ENCODE assay signal across 12 mouse cellular contexts in genomic region chr12:16662955-16663585, GRCm38 (mm10). TPM values are rescaled to one million over a fixed set of nuclear protein-coding genes. Genes with fewer than 3 reads are reported as not detected.
A peak's percentile ranks its signal among the peaks of the same experiment; 100 is the strongest.
DNase-seq lines count a peak whose midpoint lies in the region.
"Had no signal": no experiment of that assay in that cellular context is flagged by ENCODE, and none has a peak within 500 bp of the region (broad histone marks: within the 10 kb centered on the region; RNA-seq: fewer than 3 reads in every experiment).

No protein-coding gene starts in this region.

- peak; percentile 28 to 57 for DNase-seq in frontal cortex, adult 2 months (ENCODE audit: extremely low spot score in 1 of 2, low spot score in 1 of 2)
- DNase-seq in frontal cortex, postnatal 14 days (ENCODE audit: low spot score in 2 of 2), result no peak
- peak; percentile 24 for DNase-seq in lung, postnatal 10 days
- DNase-seq in lung, postnatal 14 days, result no peak
- DNase-seq in adipocyte (ENCODE audit: low spot score), result peak; percentile 72
- DNase-seq in left cerebral cortex, postnatal 4 days, result peak; percentile 33
- DNase-seq in ovary, postnatal 14 days (ENCODE audit: low spot score), result no peak
- no peak for DNase-seq in thymus, postnatal 4 days
- DNase-seq: kidney, adult 9 months; lung, postnatal 4 days; thymus, postnatal 14 days had no signal

- intact Hi-C loops in left cerebral cortex, postnatal 4 days (cut with DNase I), result no loop called here

RNA-seq across cellular contexts. Expression of gene Ntsr2, which starts 9.9 kb away (rescaled TPM):
- 273 and 311 TPM in 2 replicates for polyA plus RNA-seq in frontal cortex, adult 2 months (2012; rRNA removed)
- total RNA-seq in left cerebral cortex, postnatal 4 days (2021), result 10 to 100 TPM; 11.5 to 12.5 TPM
- polyA plus RNA-seq: limb, embryonic 12.5 days had no signal

RNA-seq across cellular contexts. Expression of gene Lpin1, which starts 52.3 kb away (rescaled TPM):
- 20.5 and 21.2 TPM in 2 replicates for polyA plus RNA-seq in frontal cortex, adult 2 months (2012; rRNA removed)
- 10 to 100 TPM; 16.7 to 19.5 TPM for total RNA-seq in left cerebral cortex, postnatal 4 days (2021)

Comparison
In these comparisons a context has a peak if more than half of its experiments do, and no peak if none do; other contexts are left out.
1. DNase-seq: peak in frontal cortex, adult 2 months (2 of 2), lung, postnatal 10 days (single experiment), adipocyte (single experiment) and left cerebral cortex, postnatal 4 days (single experiment); none in frontal cortex, postnatal 14 days (0 of 2), lung, postnatal 14 days (single experiment), ovary, postnatal 14 days (single experiment) and thymus, postnatal 4 days (single experiment).